Mouse (Mus musculus): ENCODE measurements around the gene Rgp1. TPM values are rescaled to one million over a fixed set of nuclear protein-coding genes. Genes with fewer than 3 reads are reported as not detected.
"Not testable (repeated sequence)": the region's sequence is repeated elsewhere in the genome, so short reads cannot be mapped to it uniquely, and the experiment has no call there.

The Rgp1 gene
- total RNA-seq, 2 experiments from 2014 or later: 32.3 to 41.6 TPM

GRCm38 (mm10) chr4:43585682-43586081, 7.2 kb downstream of the Rgp1 start:
- intact Hi-C loops (cut with DNase I): no loop called here
- DNase-seq: no peak

- intact Hi-C loops (cut with DNase I): no loop called here
- peak; percentile 44 to 57 for DNase-seq
Observed at GRCm38 (mm10) chr4:43586411-43586810, 7.9 kb downstream of the Rgp1 start.

GRCm38 (mm10) chr4:43587681-43588080, 9.2 kb downstream of the Rgp1 start:
- DNase-seq: no peak
- intact Hi-C loops (cut with DNase I): no loop called here

GRCm38 (mm10) chr4:43591543-43591942, 13.0 kb downstream of the Rgp1 start:
- intact Hi-C loops (cut with DNase I): no loop called here

GRCm38 (mm10) chr4:43591961-43592360, 13.4 kb downstream of the Rgp1 start:
- intact Hi-C loops (cut with DNase I): no loop called here
- no peak for DNase-seq

More at GRCm38 (mm10) chr4:43591543-43591942, 13.0 kb downstream of the Rgp1 start:
- no peak for DNase-seq

GRCm38 (mm10) chr4:43593453-43593852, 14.9 kb downstream of the Rgp1 start:
- intact Hi-C loops (cut with DNase I): no loop called here
- no peak for DNase-seq

GRCm38 (mm10) chr4:43596597-43596996, 18.1 kb downstream of the Rgp1 start:
- intact Hi-C loops (cut with DNase I); DNase-seq: not testable (repeated sequence)

GRCm38 (mm10) chr4:43598200-43598599, 19.7 kb downstream of the Rgp1 start:
- DNase-seq: no peak
- intact Hi-C loops (cut with DNase I): no loop called here

GRCm38 (mm10) chr4:43598650-43599380, 20.3 kb downstream of the Rgp1 start:
- DNase-seq: no peak
- intact Hi-C loops (cut with DNase I): no loop called here

GRCm38 (mm10) chr4:43600195-43600934, 21.9 kb downstream of the Rgp1 start:
- intact Hi-C loops (cut with DNase I): no loop called here
- no peak for DNase-seq

GRCm38 (mm10) chr4:43604099-43604498, 25.6 kb downstream of the Rgp1 start:
- no peak for DNase-seq
- intact Hi-C loops (cut with DNase I): no loop called here

GRCm38 (mm10) chr4:43604751-43605685, 26.5 kb downstream of the Rgp1 start:
- no peak for DNase-seq
- intact Hi-C loops (cut with DNase I): no loop called here

GRCm38 (mm10) chr4:43612534-43612933, 34.0 kb downstream of the Rgp1 start:
- no peak for DNase-seq
- intact Hi-C loops (cut with DNase I): no loop called here

GRCm38 (mm10) chr4:43613060-43613730, 34.7 kb downstream of the Rgp1 start:
- peak in 1 of 2 experiments; percentile 28 for DNase-seq
- intact Hi-C loops (cut with DNase I): no loop called here

- intact Hi-C loops (cut with DNase I): no loop called here
- no peak for DNase-seq
Observed at GRCm38 (mm10) chr4:43620146-43620778, 41.7 kb downstream of the Rgp1 start.

GRCm38 (mm10) chr4:43629106-43629817, 50.7 kb downstream of the Rgp1 start:
- DNase-seq: no peak
- intact Hi-C loops (cut with DNase I): no loop called here

- peak; percentile 75 to 87 for DNase-seq
- intact Hi-C loops (cut with DNase I): loop anchor here (1.0 to 10.0 kb wide), 4 partner anchors 37 to 235 kb away; partner anchors contain the start of genes Gba2 and Rgp1
Observed at GRCm38 (mm10) chr4:43630030-43630581, 51.6 kb downstream of the Rgp1 start.

- intact Hi-C loops (cut with DNase I): loop anchor here (1.0 to 10.0 kb wide), 4 partner anchors 36 to 234 kb away; partner anchors contain the start of genes Gba2 and Rgp1
- no peak for DNase-seq
Observed at GRCm38 (mm10) chr4:43630671-43631045, 52.1 kb downstream of the Rgp1 start.
